Mouse (Mus musculus) telencephalon, adult 2 months (tissue): ENCODE data around the gene Igf1r.
A peak's percentile ranks its signal among the peaks of the same experiment; 100 is the strongest.

Experiments used
- DNase-seq: peaks from one replicate; pipeline ENCODE4 v3.0.0-alpha.2; 2011; ENCODE audit warnings: low read depth, low spot score

Igf1r gene

DNA sequence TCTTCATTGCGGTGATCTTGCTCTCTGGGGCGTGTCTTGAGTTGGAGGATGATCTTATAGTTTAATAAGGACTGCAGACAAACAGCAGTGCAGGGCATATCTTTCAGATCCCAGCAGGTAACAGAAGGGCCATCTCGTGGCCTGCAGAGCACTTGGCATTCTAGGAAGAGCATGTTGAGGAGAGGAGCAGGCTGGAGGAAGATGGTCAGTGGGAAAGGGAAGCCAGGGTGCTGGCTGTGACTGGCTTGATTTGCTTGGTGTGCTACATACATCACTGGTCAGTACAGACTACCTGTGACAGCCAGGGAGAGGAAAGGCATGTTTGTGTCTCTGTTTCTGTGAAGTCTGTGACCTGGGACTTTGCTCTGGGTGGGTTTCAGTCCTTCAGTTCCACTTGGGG lies 122.8 kb downstream of the Igf1r start:
- no peak for DNase-seq

DNA sequence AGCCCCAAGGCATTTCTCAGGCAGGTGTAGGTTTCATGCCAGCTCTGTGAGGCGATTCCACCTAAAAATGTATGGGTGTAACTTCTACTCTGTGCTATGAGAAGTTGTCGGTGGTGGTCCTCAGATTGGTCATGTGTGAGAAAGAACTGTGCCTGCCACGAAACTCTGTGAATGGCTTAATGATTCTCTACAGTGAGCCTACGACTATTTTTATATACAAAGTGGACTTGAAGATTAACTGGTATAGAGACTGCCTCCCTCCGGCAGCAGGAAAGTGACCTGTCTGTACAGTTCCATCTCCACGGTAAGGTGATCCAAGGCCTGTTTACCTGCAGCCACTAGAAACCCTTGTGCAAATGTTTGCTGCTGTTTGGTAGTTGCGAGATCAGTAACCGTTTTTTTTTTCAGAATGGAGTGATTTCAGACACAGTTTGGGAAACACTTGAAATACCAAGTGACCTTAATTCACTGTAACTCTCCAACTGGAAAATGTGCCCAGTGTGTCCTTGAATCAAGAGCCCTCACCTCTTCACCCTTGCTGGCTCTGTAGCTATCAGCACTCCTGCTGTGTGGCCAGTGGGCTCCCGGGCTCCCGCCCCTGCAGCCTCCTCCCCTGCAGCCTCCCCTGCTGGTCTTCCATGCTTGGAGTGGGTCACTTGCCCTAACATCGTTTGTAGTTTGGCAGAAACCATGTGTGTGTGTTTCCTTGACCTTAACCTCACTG lies 127.7 kb downstream of the Igf1r start:
- no peak for DNase-seq

DNA sequence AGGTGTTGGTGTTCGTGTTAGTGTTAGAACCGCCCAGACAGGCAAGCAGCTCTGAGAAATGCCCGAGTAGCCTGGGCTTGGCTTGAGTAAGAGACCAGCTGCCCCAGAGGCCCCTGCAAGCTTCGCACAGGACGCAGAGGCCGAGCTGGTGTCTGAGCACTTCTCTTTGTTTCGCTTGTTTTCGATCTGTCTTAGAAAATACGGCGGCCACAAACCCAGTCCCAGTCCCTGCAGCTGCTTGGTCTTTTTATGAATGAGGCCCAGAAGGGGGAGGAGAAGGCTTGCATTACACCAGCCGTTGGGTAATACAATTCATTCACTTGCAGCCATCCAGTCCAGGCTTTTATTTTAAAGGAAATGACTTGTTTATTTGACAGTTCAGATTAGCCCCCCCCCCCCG lies 132.7 kb downstream of the Igf1r start:
- peak; percentile 45 for DNase-seq

DNA sequence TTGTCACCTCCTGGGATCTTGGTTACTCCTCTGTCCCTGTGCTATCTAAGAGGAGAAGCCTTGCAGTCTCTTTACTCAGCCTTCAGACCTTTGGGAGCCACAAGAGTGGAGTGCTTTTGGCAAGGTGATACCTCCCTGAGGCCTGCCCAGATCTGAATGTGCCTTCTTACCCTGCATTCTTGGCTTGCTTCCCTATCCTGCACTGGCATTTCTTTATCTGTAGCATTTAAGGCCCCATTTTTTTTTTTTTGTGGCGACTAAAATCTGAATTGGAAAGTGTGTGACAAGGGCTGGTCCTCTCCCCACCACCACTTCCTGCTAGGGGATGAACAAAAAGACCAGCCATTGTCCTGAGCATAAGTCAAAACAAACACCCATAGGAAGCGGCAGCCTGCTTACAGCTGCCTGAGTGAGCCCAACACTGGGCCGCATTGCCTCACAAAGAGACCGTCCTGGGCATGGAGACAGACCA lies 133.3 kb downstream of the Igf1r start:
- DNase-seq = no peak

DNA sequence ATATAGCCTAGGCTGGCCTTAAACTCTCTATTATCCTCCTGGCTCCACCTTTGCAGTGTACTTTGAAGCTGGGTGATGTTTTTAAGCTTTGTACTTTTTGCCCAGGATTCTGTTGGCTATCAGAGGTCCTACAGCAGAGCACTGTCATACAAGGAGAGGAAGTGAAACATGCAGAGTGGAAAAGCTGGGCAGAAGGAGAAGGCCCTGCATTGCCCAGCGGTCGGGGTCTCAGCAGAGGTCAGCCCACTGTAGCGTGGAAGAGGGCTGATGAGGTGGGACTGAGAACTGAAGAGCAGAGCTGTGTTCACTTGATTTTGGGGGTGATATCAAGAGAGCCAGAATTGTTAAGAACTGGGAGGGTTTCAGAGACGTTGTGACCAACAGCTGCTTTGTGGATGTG lies 134.9 kb downstream of the Igf1r start:
- DNase-seq = no peak

DNA sequence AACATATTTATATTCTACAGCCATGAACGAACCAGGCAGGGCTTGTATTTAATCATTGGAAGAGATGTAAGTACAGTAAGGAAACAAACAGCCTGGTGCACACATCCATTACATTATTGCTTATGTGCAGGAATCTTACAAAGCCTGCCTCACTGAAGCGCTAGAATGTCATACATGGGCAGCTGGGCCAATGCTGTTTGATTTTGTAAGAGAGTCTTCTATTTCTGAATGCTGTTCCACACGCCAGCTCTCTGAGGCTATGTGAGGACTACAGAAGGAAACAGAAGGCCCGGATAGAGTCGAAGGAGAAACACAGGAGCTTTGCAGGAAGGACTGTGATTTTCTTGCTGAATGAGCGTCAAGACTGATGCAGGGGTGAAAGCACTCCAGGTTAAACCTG lies 136.2 kb downstream of the Igf1r start:
- DNase-seq = peak; percentile 84

DNA sequence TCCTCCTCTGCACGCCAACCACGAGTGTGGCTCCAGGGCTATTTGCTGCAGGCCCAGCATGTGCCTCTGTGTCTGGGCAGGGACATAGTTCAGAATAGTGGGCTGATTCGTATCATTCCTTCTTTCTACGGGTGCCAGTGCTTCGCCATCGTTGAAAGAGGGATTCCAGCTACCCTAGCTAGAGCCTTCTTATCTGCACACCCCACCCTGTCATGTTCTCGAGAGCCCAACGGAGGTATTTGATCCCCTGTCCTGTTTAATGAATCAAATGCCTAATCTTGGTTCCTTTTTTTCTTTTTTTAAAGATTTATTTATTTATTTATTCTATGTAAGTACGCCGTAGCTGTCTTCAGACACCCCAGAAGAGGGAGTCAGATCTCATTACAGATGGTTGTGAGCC lies 137.1 kb downstream of the Igf1r start:
- DNase-seq = no peak

DNA sequence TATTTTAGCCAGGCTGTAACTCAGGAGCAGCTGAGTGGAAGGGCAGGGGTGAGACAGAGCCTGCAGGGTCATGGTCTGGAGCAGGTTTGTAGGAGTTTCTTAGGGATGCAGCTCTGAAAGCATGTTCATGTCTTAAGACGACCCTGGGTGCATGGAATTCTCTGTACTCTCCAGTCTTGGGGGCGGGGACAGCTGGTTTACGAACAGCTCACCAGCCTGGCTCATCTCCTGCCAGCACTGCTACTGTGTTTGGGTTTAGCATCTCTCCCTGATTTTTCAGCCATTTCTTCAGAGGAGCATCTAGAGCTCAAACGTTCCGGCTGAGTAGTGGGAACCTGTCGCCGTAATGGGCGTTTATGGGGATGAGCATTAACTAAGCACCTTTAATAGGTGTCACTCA lies 137.9 kb downstream of the Igf1r start:
- no peak for DNase-seq

DNA sequence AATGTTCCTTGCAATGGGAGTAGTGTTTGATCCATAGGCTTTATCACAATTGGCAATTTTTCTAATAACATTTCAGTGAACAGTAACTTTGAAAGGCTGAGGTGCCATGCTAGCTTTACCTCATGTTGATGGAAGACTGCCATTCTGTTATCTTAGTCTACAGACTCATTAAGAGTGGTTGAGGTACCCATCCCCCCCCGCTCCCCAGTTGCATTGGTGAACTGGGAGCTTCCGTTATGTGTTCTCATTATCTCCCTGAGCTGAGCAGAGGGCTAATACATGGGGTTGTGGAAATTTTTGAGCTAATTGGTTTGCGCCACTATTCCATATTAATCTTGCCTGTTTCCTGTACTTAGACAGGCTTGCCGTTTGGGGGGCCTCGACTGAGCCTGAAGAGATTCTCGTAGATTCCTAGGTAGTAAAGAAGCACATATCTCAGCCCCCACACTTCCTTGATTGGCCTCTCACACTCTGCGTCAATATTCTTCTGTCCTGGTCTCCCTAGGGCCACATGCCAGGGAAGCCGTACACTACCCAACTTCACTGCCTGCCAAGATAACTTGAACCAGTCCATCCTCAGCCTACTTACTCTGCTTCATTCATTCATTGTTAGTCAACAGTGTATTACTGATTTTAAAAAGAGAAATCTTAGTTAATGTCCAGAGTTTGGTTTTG lies 139.8 kb downstream of the Igf1r start:
- DNase-seq = no peak

DNA sequence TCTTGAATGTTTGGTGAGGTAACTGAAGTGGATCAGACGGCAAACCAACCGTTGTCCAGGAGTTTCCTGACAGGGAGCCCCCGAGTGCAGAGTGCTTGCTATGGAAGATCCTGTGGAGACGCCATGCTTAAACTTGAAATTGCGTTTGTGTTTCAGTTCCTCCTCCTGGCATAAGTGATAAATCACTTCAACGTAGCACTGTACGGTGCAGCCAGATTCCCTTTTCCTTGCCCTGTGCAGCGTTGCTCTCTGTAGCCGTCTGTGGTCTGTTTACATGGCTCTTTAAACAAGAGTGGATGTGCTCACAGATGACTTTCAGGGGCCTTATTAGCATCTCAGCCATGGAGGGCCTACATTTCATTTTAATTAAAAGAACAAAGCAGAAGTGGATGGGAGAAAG lies 141.2 kb downstream of the Igf1r start:
- DNase-seq = no peak

DNA sequence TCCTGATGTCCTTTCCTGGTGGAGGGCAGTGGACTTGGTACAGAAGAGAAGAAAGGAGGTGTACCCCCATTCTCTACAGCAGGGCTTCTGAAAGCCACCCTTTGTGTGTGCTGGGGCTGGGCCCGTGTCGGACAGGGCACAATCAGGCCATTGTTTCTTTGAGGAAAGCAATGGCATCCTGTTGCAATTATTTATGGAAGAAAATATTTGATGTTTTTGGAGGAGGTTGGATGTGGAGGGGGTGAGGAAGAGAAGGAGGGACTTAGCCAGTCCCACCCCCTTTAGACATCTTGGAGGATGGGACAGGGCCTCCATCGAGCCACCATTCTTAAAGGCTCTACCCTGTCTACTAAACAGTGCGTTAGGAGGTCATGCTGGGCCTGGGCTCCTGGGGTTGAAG lies 142.9 kb downstream of the Igf1r start:
- DNase-seq = no peak

DNA sequence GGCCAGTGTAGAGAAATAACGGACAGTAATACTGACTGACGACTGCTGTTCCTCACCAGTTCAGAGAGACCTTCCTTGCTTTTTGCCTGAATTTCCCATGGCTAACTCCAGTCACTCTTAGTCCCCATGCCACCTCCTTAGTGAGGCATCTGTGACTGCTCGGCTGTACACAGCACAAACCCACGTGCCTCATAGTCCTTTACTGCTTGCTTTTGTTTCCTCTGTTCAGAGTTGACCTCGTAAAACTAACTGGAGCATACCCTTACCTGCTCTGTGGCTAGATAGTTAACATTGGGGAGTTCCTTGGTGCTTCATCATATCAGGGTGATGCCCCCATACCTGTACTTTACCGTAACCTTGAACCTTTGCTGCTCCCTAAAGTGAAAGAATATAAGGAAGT lies 143.8 kb downstream of the Igf1r start:
- no peak for DNase-seq

DNA sequence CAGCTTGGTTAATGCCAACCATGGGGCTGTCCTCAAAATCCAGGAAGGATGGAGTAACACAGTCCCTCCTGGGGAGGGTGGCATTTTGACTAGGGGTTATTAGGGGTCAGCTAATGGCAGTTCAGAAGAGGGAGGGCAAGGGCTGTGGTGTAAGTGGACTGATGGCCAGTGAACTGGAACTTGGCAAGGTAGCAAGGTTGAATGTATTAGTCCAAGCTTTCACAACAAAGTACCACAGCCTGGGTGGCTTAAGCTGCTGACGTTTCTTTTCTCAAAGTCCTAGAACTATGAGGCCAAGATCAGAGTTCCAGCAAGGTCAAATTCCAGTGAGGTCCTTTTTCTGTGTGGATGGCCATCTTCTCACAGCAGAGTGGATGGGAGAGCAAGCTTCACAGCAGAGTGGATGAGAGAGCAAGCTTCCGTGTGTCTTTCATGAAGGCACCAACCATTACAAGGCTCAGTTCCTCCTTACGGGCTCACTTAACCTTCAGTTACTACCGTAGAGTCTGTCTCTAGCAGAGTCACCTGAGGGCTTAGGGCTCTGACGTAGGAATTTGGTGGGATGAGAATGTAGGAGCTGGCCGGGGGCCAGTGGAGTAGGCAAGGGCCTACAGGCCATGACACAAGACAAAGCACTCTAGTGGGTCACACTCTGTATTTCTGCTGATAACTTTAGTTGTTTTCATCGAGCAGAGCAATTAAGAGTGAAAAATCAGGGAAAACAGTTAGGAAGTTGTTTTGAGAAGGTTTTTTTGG lies 144.6 kb downstream of the Igf1r start:
- no peak for DNase-seq

DNA sequence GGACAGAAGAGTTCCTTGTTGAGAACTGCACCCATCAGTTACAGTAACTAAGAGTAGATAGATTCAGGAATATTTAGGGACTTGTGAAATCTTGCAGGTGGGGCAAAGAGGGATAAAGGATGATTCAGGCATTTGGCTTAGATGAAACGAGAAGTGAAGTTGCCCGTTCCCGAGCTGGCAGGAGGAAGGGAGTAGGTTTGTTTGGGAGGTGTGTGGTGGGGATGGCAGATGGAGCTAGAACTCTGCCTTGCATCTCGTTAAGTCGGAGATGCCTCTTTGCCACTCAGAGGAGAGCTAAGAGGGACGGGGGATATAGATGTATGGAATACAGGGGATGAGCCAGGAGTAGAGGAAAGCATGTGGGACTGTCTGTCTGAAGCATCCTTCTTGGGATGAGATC lies 145.5 kb downstream of the Igf1r start:
- DNase-seq = peak; percentile 88

DNA sequence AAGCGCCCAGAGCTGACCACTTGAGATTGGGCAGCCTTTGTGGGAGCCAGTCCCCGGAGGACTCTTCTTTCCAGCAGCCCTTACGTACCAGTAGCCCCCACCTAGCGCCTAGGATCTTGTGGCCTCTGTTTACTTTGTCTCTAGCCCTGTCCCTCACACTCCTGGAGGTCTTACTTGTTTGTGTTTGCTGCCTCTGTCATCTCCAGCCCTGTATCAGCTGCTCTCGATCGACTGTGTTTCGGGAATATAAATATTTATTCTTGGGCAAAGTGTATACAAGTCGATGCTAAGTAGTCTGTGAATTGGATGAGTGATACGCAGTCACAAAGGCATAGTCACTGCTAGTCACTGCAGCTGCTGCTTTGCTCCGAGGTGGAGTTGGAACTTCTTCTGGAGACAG lies 147.8 kb downstream of the Igf1r start:
- no peak for DNase-seq

DNA sequence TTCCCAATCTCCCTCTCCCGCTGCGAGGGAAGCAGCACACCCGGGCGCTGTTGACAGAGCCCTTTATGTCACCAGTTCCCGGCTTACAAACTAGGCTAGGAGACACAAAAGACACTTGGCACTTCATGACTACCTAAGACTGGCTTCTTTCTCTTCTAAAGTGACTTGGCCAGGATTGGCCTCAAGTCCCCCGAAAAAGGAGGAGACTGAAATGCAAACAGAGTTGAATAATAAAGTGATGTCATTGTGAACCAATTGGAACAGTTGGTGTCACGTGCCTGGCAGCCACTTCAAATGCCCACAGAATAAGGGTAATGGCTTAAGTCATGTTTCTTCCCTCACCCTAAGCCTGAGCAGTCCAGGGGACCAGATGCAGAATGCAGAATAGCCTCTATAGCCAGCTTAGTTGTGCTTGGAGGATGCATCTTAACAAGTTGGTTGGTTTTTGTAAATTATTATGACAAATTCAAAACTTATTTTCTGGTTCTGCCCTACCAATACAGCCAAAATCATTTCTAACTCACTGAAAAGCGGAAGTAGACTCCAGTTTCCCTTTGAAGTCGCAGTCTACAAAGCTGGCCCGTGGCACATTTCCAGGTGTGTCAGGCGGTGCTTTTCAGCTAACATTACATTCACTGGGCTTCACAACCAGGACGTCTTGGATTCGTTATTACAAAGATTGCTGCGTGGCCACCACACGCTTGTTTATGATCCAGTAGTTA lies 150.0 kb downstream of the Igf1r start:
- no peak for DNase-seq

DNA sequence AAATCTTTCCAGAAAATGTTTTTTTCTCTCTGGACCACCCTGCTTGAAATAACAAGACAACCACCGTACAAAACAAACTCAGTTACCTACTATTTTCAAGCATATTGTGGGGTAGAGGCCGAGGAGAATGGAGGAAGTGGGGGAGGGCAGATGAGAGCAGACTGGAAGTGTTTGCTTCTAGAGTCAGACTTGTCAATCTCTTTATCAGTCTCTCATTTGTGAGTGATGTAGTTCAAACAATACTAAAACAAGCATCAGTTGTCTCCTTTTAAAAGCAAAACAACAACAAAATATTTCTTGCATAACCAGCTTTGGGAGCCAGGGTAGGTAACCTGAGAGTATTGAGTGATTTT lies 150.5 kb downstream of the Igf1r start:
- DNase-seq = no peak

DNA sequence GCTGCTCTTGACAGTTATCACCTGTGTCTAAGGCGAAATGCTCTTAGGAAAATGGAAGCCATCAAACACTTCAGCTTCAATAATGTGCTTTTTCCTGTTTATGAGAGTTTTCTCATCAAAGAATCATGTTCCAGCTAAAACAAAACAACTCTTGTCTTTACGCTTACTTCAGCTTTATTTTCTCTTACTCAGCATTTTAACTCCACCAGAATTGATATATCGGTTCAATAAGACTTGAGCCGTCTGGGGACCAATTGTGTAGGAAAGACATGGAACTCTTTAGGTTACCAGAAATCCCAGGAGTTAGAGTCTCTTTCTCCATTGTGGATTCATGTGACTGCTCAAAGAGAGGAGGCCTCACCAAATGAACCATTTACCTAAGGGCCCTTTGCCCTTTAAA lies 158.9 kb downstream of the Igf1r start:
- no peak for DNase-seq

DNA sequence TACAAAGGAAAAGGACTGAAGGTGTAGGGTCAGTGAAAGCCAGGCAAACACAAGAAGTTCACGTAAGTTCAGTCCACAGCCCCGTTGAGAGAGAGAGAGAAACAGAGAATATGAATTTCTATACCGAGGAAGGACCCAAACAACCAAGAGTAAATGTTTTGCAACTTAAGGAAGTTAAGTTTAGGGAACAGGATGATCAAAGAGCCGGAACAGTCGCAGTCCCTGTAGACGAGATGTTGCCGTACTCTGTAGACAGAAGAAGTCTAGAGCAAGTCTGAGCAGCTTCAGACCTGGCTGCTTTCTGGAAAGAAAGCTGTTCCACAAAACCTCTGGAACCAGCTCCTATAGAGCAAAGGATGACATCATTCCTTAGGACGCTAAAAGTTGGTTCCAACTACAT lies 160.0 kb downstream of the Igf1r start:
- no peak for DNase-seq

DNA sequence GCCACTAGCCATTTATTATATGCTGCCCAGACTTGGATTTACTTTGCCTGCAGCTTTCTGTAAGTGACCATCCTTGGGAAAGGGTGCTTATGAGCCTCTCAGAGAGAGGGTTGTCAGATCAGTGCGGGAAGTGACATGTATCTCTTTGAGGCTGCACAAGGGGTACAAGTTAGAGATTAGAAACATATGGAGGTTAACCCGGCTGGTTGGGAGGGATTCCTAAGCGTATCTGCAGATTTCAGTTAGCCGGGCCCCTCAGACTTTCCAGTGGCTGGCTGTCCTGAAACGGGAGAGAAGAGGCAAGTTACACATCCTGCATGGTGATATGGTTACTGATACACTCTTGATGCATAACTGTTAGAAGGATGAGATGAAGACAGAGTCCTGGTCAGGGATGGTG lies 161.7 kb downstream of the Igf1r start:
- no peak for DNase-seq

DNA sequence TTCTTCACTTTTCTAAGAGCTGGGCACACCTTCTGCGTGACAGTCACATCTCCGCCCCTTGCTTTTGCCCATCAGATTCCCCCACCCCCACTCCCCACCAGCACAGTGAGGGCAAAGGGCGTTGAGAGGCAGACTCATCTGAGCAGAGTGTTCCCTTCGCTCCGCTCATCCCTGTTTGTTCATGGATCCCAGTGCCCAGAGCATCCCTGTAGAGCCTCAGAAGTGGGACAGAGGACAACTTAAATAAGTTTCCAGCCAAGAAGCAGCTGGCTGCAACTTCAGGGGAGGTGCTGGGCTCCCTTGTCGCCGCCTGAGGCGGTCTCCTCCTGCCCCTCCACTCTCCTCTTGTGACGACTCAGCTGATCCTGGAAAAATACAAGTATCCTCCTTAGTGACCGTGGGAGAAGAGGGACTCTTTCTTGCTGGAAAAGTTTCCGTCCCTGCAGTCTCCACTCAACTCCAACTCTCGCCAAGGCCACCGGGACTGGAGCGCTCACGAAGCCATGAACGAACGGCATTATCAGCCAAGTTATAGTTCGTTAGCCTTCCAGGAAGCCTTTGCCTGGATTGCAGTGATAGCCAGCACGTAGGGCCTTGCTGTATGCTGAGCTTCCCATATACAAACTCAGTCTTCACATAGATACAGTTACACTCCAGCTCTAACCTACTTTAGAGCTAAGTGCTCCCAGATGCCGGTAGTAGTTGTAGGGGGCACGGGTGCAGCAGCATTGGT lies 162.5 kb downstream of the Igf1r start:
- no peak for DNase-seq

DNA sequence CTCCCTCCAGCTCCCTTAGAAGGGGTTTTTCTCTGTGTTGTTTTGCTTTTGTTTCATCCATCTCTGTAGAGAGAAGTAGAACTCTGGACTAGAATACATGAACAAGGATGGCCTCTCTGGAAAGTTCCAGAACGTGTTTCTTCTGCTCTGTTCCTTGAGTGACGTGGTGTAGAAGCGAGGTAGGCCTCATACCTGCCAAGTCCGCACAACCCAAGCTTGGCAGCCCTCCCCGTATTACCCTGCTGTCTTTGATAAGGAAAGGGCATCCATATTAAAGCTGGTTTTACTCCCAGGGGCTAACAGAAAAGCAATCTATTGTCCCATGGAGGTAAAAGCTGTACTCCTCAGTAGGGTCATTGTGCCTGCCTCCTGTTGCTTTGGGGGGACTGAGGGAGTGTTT lies 164.9 kb downstream of the Igf1r start:
- DNase-seq = no peak
